Mouse (Mus musculus) cerebellum, adult 8-10 months (tissue): ENCODE measurements around the gene Dgkh.

Experiments
- DNase-seq: peaks from one replicate; pipeline ENCODE4 v3.0.0; 2022

Gene Dgkh

GRCm38 (mm10) chr14:78716035-78716434 is 16.5 kb downstream of the Dgkh start:
- DNase-seq: no peak

- DNase-seq: no peak
Observed at GRCm38 (mm10) chr14:78712565-78713148, 19.9 kb downstream of the Dgkh start.

- DNase-seq: no peak
Observed at GRCm38 (mm10) chr14:78710647-78711046, 21.9 kb downstream of the Dgkh start.

GRCm38 (mm10) chr14:78705616-78706015 is 27.0 kb downstream of the Dgkh start:
- no peak for DNase-seq

GRCm38 (mm10) chr14:78703989-78704388 is 28.6 kb downstream of the Dgkh start:
- DNase-seq: no peak

- DNase-seq: no peak
Observed at GRCm38 (mm10) chr14:78703361-78703760, 29.2 kb downstream of the Dgkh start.

GRCm38 (mm10) chr14:78702048-78702447 is 30.5 kb downstream of the Dgkh start:
- DNase-seq: no peak

GRCm38 (mm10) chr14:78701501-78701900 is 31.1 kb downstream of the Dgkh start:
- no peak for DNase-seq

GRCm38 (mm10) chr14:78701087-78701486 is 31.5 kb downstream of the Dgkh start:
- DNase-seq: no peak

- no peak for DNase-seq
Observed at GRCm38 (mm10) chr14:78699634-78700033, 32.9 kb downstream of the Dgkh start.

- no peak for DNase-seq
Observed at GRCm38 (mm10) chr14:78699196-78699595, 33.4 kb downstream of the Dgkh start.

GRCm38 (mm10) chr14:78694121-78694520 is 38.5 kb downstream of the Dgkh start:
- DNase-seq: no peak

GRCm38 (mm10) chr14:78692602-78693001 is 40.0 kb downstream of the Dgkh start:
- DNase-seq: no peak

GRCm38 (mm10) chr14:78691926-78692487 is 40.6 kb downstream of the Dgkh start:
- DNase-seq: no peak

- DNase-seq: no peak
Observed at GRCm38 (mm10) chr14:78690883-78691282, 41.7 kb downstream of the Dgkh start.

- no peak for DNase-seq
Observed at GRCm38 (mm10) chr14:78690387-78690786, 42.2 kb downstream of the Dgkh start.

- DNase-seq: no peak
Observed at GRCm38 (mm10) chr14:78689950-78690349, 42.6 kb downstream of the Dgkh start.

- no peak for DNase-seq
Observed at GRCm38 (mm10) chr14:78687716-78688115, 44.9 kb downstream of the Dgkh start.

GRCm38 (mm10) chr14:78686701-78687100 is 45.9 kb downstream of the Dgkh start:
- no peak for DNase-seq

GRCm38 (mm10) chr14:78684171-78684570 is 48.4 kb downstream of the Dgkh start:
- DNase-seq: no peak

GRCm38 (mm10) chr14:78678981-78679380 is 53.6 kb downstream of the Dgkh start:
- no peak for DNase-seq

- DNase-seq: no peak
Observed at GRCm38 (mm10) chr14:78677852-78678588, 54.6 kb downstream of the Dgkh start.

GRCm38 (mm10) chr14:78676457-78676856 is 56.1 kb downstream of the Dgkh start:
- DNase-seq: no peak

GRCm38 (mm10) chr14:78674606-78675005 is 58.0 kb downstream of the Dgkh start:
- no peak for DNase-seq
